Mouse (Mus musculus) forebrain, embryonic 12.5 days (tissue): ENCODE data around the gene Cdh3. TPM values are rescaled to one million over a fixed set of nuclear protein-coding genes. Genes with fewer than 3 reads are reported as not detected.
"Not testable (repeated sequence)": the region's sequence is repeated elsewhere in the genome, so short reads cannot be mapped to it uniquely, and the experiment has no call there.

Source experiments
- ATAC-seq: fragments of 200-750 bp; cut with Nextera tagmentation; 2 replicates; pipeline ENCODE4 v1.8.0; 2017; ENCODE audit warnings: moderate TSS enrichment; ENCODE audit not compliant: low FRiP score
- H3K27ac ChIP-seq: fragments of 300-500 bp; sonication (generic); 2 replicates; pipeline ENCODE4 v1.5.1; 2016; ENCODE audit warnings: mild to moderate bottlenecking
- H3K27me3 ChIP-seq: fragments of 300-500 bp; sonication (generic); 2 replicates; pipeline ENCODE4 v1.6.1; 2016; ENCODE audit warnings: mild to moderate bottlenecking
- H3K36me3 ChIP-seq: fragments of 300-500 bp; sonication (generic); replicated peaks from 2 replicates; pipeline ENCODE4 v1.6.1; 2016; ENCODE audit warnings: mild to moderate bottlenecking
- H3K4me1 ChIP-seq: fragments of 300-500 bp; sonication (generic); 2 replicates; pipeline ENCODE4 v1.6.1; 2016
- H3K4me2 ChIP-seq: fragments of 300-500 bp; sonication (generic); 2 replicates; pipeline ENCODE4 v1.6.1; 2016; ENCODE audit warnings: mild to moderate bottlenecking, moderate library complexity
- H3K4me3 ChIP-seq: fragments of 300-500 bp; sonication (generic); replicated peaks from 2 replicates; pipeline ENCODE4 v1.5.1; 2016; ENCODE audit warnings: mild to moderate bottlenecking
- H3K9ac ChIP-seq: fragments of 300-500 bp; sonication (generic); 2 replicates; pipeline ENCODE4 v1.6.1; 2016; ENCODE audit warnings: mild to moderate bottlenecking
- H3K9me3 ChIP-seq: fragments of 300-500 bp; sonication (generic); 2 replicates; pipeline ENCODE4 v1.6.1; 2016
- WGBS: fragments of 180-500 bp; shearing (Covaris S2); methylation state at CpG from one replicate; pipeline ENCODE4 v1.1.7; 2016; 5-methylcytosine and 5-hydroxymethylcytosine counted together
- polyA plus RNA-seq: library from polyadenylated mRNA; unstranded; fragments of >200 nt; fragmentation: Nextera tagmentation; extraction: Ambion mirVana; gene quantifications from 2 replicates; pipeline ENCODE4 v1.2.1, GENCODE M21; 2016

Gene Cdh3
- polyA plus RNA-seq, 1 experiment from 2014 or later = 3.5 TPM

DNA sequence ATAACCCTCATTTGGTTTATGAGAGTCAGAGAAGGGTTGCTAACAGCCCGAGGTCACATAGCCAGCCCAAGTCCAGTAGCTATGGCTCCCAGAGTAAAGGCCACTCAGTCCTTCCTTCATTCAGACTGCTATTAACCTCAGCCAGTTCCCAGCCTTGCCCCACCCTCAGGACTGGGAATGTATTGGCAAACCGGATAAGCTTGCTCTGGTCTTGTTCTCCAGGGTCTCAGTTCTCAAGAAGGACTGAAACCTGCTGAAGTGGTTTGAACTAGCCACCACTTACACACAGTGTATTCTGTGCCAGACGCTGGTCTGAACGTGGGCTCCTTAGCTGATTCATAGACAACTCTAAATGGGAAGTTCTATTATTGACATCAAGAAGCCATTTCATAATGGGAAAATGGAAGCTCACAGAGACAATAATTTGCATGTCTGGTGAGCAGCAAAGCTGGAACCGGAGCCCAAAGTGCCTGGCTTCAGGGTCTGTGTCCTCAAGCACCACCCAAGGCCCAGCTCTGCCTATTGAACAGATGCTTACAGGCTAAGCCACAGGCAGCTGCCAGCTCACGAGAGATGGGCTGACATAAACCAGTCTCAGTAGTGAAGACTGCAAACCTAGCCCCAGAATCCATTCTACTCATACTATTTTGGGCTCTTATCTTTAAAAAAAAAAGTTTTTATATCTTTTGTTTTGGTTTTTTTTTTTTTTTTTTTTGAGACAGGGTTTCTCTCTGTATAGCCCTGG lies 70.8 kb downstream of the Cdh3 start:
- Histone ChIP-seq H3K27me3 (no peaks in the 10 kb centered on the region), H3K4me1 (0 out of 2 replicates have a peak, but pooled peaks cover 3% of the 10 kb centered on the region), H3K4me3 (no peak overlapping the region), H3K4me2 (no peak overlapping the region), H3K9ac (no peak overlapping the region), H3K27ac (no peak overlapping the region), H3K36me3 (no peaks in the 10 kb centered on the region), H3K9me3 (no peaks in the 10 kb centered on the region)
- no peak for ATAC-seq
- 79% methylated on average over 6 of the region's 6 CpGs for WGBS

DNA sequence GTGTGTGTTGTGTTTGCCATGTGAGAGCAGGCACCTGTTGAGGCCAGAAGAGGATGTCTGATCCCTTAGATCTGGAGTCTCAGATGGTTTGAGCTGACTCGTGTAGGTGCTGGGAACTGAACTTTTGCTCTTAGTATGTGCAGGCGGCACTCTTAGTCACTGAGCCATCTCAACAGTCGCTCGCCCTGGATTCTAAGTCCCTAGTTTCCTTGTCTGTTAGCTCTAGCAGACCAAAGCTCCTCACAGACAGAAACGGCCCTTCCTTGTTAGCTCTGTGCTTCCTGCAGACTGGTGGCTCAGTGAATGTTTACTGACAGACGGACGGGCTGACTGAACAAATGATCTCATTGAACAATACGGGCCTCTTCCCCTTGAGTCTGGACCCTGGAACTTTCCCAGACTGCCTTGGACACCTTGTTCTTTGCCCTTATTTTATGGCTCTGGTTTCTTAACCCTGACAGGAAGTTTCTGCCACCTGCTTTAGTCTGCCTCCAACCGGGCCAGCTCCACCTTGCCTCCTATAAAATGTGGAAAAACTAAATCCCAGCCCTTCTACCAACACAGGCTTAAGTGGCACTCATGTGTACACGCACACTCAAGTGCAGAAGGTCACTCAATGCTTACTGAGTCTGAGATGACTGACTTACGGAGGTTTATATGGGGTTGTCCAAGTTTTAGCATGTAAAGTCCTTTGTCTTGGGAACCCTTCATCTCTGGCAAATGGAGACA lies 74.4 kb downstream of the Cdh3 start:
- no peak overlapping the region for H3K4me2 ChIP-seq
- no peaks in the 10 kb centered on the region for H3K36me3 ChIP-seq
- no peaks in the 10 kb centered on the region for H3K9me3 ChIP-seq
- ATAC-seq = no peak
- H3K4me1 ChIP-seq = no peaks in the 10 kb centered on the region
- no peak overlapping the region for H3K9ac ChIP-seq
- H3K27ac ChIP-seq = no peak overlapping the region
- H3K4me3 ChIP-seq = no peak overlapping the region
- no peaks in the 10 kb centered on the region for H3K27me3 ChIP-seq
- WGBS = 81% methylated on average over 11 of the region's 11 CpGs

DNA sequence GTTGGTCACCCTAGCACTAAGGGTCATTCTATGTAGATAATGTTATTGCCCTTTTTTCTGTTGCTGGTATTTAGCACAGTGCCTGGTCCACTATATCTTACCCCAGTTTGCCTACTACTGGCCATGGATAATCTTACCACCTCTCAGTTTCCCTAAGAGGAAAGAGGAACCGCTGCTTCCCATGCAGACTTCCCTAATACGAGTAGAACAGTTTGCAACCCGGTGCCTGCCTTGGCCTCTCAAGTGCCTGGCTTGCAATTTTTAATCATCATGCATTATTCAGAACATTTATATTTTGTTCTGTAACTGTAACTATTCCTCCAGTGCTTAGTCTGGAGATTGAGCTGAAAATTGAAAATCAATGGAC lies 75.0 kb downstream of the Cdh3 start:
- 91% methylated on average over 3 of the region's 3 CpGs for WGBS
- Histone ChIP-seq H3K4me1 (no peaks in the 10 kb centered on the region), H3K9ac (no peak overlapping the region), H3K27ac (no peak overlapping the region), H3K27me3 (no peaks in the 10 kb centered on the region), H3K36me3 (no peaks in the 10 kb centered on the region), H3K4me3 (no peak overlapping the region), H3K9me3 (no peaks in the 10 kb centered on the region), H3K4me2 (no peak overlapping the region)
- ATAC-seq = no peak

DNA sequence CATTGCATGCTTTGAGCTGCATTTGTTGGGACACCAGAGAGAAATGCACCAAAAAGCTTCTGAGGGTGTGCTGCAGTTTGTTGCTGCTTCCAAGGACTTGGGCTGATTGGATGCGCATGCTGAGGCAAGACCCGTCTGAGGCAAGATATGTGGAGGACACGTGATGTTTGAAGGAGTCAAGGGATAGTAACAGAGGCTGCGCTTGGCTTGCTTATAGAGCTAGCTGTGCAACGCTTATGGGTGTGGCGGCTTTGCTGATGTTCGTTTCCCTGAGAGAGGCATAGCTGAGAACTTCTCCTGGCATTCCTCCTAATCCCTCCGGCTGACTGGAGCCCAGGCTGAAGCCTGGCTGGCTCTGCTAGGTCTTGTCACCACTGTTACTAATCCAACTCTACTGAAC lies 76.2 kb downstream of the Cdh3 start:
- Histone ChIP-seq H3K27me3 (no peaks in the 10 kb centered on the region), H3K4me3 (no peak overlapping the region), H3K9ac (no peak overlapping the region), H3K27ac (no peak overlapping the region), H3K4me1 (no peaks in the 10 kb centered on the region), H3K36me3 (no peaks in the 10 kb centered on the region), H3K4me2 (no peak overlapping the region), H3K9me3 (no peaks in the 10 kb centered on the region)
- no peak for ATAC-seq
- 85% methylated on average over 8 of the region's 8 CpGs for WGBS

DNA sequence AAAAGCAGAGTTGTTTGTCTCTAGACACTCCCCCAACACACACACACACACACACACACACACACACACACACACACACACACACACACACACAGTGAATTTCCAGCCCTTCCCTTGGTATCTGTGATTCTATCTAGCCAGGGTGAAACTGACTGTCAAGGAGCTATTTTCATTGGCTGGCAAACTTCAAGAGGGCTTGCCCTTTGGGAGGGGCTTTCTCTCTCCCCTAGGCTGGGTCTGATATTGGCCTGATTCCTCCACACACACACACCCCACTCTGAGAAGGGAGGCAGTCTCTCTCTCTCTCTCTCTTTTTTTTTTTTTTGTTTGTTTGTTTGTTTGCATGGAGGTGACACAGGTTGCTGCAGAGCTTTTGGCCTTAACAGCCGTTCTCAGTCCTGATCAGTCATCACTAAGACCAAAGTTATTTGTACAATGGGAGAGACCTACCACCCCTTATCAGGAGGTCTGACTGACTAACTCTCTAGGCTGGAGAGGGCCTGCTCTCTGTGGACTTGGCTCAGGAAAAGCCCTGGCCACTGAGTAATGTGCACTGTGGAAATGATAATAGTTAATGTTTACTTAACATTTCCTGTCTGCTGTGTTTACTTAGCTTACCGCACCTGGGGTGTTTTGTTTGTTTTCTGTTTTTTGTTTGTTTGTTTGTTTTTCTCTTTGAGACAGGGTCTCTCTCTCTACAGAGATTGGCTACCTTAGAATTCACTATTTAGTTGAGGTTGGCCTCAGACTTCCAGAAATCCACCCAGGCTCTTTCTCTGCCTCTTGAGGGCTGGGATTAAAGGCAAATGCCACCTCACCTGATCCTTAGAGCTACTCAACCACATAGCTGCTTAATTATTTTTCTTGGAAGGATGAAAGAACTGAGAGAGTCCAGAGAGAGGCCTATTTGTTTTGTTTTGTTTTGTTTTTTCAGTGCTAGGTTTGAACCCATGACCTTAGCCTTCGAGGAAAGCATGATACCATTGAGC lies 78.0 kb downstream of the Cdh3 start:
- Histone ChIP-seq H3K4me3 (no peak overlapping the region), H3K4me2 (no peak overlapping the region), H3K9ac (no peak overlapping the region), H3K9me3 (no peaks in the 10 kb centered on the region), H3K4me1 (no peaks in the 10 kb centered on the region), H3K27ac (no peak overlapping the region), H3K27me3 (no peaks in the 10 kb centered on the region), H3K36me3 (no peaks in the 10 kb centered on the region)
- ATAC-seq = no peak
- whole genome bisulfite sequencing = 67% methylated on average over 3 of the region's 3 CpGs

DNA sequence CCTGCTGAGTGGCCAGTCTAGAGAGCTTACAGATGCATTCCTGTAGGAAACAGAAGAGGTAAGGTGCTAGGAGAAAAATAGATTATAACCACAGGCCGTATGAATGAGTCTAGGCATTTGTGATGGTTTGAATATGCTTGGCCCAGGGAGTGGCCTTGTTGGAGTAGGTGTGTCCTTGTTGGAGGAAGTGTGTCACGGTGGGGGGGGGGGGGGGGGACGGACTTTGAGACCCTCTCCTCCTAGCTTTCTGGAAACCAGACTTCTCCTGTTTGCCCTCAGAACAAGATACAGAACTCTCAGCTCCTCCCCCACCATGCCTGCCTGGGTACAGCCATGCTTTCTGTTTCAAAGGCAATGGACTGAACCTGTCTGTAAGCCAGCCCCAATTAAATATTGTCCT lies 81.8 kb downstream of the Cdh3 start:
- no peaks in the 10 kb centered on the region for H3K9me3 ChIP-seq
- 81% methylated on average over 3 of the region's 3 CpGs for WGBS
- no peaks in the 10 kb centered on the region for H3K27me3 ChIP-seq
- no peak overlapping the region for H3K4me2 ChIP-seq
- ATAC-seq = no peak
- no peak overlapping the region for H3K27ac ChIP-seq
- H3K36me3 ChIP-seq = no peaks in the 10 kb centered on the region
- peaks cover 3% of the 10 kb centered on the region; the same call in 1 of the 2 replicates for H3K4me1 ChIP-seq
- no peak overlapping the region for H3K9ac ChIP-seq
- H3K4me3 ChIP-seq = no peak overlapping the region

DNA sequence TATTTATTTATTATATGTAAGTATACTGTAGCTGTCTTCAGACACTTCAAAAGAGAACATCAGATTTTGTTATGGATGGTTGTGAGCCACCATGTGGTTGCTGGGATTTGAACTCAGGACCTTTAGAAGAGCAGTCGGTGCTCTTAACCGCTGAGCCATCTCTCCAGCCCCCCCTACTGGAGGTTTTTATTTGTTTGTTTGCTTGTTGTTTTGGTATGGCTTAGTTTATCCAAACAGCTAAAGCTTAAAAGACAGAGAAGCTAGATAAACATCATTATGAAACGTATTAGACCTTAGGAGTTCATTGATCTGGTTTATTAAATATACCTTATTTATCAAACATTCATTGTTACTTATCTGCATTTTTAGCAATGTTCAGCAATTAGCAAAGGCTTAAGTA lies 84.9 kb downstream of the Cdh3 start:
- H3K27ac ChIP-seq, H3K4me1 ChIP-seq, H3K4me2 ChIP-seq, H3K9ac ChIP-seq, H3K9me3 ChIP-seq, H3K27me3 ChIP-seq, H3K36me3 ChIP-seq, H3K4me3 ChIP-seq, ATAC-seq: not testable (repeated sequence)
- WGBS = 89% methylated on average over 3 of the region's 3 CpGs

DNA sequence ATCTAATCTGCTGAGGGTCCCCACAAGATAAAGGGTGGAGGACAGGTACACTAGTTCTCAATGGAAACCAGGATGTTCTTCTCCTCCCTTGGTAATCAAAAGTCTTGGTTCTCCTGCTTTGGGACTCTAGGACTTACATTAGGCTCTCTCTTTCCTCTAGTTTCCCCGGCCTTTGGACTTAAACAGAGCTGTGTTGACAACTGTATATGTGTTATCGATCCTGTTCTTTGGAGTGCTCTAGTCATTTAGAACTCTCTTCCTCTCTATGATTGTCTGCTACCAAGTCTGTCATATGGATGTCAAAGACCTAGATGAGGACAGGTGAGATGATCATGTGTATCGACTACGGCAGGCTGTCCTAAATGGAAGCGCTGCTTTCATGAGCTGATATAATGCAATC lies 86.4 kb downstream of the Cdh3 start:
- Histone ChIP-seq H3K4me2 (no peak overlapping the region), H3K27ac (no peak overlapping the region), H3K9ac (no peak overlapping the region), H3K4me1 (peaks cover 3% of the 10 kb centered on the region), H3K9me3 (no peaks in the 10 kb centered on the region), H3K4me3 (no peak overlapping the region), H3K27me3 (peaks cover 9% of the 10 kb centered on the region), H3K36me3 (no peaks in the 10 kb centered on the region)
- WGBS = 89% methylated on average over 5 of the region's 5 CpGs
- no peak for ATAC-seq

DNA sequence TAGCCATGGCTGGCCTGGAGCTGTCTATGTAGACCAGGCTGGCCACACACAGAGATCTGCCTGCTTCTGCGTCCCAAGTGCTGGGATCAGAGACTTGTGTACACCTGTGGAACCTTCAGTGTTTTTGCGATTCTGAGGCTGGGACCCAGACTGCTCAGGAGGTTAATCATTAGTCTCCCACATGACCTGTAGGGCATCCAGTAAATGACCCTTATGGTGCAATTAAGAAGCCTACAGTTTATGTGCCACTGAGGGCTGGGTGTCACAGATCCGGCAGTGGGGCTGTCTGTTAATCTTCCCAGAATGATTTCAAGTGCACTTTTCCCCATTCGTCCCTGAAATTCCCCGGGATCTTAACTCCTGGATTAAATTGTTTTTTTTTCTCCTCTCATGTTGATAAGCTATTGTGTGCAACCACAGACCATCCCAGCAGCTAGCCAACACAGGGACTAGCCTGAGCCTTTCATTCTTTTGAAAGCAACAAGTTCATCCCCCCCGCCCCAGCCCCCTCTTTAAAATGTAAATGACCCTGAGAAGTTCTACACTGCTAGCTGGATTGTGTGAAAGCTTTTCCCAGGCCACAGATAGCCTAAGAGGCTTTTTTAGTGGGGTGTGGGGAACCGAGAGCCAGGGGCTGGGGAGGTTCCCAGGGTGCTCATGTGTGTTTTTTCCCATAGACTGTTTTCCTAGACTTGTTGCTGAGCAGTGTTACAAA lies 88.7 kb downstream of the Cdh3 start:
- ATAC-seq = 0 out of 2 replicates have a peak, but pooled peaks have one; percentile 27
- Histone ChIP-seq H3K9ac (no peak overlapping the region), H3K27me3 (peaks cover 32% of the 10 kb centered on the region), H3K4me2 (no peak overlapping the region), H3K4me3 (no peak overlapping the region), H3K27ac (peak overlapping the region; percentile 1), H3K36me3 (no peaks in the 10 kb centered on the region), H3K9me3 (no peaks in the 10 kb centered on the region), H3K4me1 (peaks cover 21% of the 10 kb centered on the region)
- 21% methylated on average over 7 of the region's 7 CpGs for WGBS

DNA sequence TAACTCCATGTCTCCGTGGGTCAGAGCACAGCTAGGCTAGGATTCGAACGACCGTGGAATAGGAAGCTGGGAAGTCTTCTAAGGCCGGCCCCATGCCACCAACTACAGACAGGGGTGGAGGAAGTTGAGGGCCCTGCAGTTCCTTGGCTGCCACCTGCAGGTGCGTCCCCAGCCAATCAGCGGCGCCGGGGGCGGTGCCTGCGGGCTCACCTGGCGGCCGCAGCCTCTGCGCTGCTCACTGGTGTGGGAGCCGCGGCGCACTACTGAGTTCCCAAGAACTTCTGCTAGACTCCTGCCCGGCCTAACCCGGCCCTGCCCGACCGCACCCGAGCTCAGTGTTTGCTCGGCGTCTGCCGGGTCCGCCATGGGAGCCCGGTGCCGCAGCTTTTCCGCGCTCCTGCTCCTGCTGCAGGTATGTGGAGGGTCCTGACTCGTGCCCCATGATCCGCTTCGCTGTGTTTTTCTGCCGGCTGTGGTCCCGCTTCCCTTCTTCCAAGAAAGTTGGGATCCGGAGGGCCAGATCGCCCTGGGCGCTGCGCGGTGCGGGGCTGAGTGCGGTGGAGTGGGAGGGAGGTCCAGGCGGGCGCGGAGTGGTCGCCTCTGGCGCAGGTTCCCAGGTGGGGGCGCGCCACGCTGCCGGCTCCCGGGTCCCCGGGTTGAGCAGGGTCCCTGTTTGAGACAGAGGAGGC lies 92.6 kb downstream of the Cdh3 start, which contains the start of gene Cdh1:
Gene Cdh1, plus strand, starts transcription at position 221 of the 689 bp plus-strand sequence.
- ATAC-seq = no peak
- WGBS = under 1% methylated on average over 53 of the region's 53 CpGs
- H3K27ac ChIP-seq = no peak within 1 kb of the TSS

DNA sequence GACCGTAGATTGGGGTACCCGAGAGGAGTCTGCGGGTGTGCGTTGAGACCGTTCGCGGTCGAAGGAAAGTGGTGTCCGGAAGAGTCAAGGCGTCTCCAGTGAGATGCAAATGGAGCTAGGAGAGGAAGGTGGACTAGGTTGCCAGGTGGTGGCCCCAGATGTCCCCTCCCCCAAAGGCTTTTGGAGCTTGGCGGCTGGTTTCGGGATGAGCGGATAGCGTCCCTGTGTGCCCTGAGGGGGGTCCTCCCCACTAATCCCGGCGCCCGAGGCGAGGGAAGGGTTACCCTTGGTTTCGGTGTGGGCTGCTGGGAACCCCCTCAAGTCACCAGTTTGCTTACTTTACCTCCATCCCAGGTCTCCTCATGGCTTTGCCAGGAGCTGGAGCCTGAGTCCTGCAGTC lies 93.2 kb downstream of the Cdh3 start:
- peak overlapping the region; percentile 43; the same call in 1 of the 2 replicates for H3K9ac ChIP-seq
- H3K27me3 ChIP-seq = peaks cover 61% of the 10 kb centered on the region
- peak overlapping the region; percentile 95 for H3K4me2 ChIP-seq
- no peak overlapping the region for H3K27ac ChIP-seq
- H3K4me3 ChIP-seq = peak overlapping the region; percentile 54
- H3K9me3 ChIP-seq = no peaks in the 10 kb centered on the region
- peaks cover 17% of the 10 kb centered on the region for H3K4me1 ChIP-seq
- no peak for ATAC-seq
- under 1% methylated on average over 19 of the region's 19 CpGs for WGBS
- no peaks in the 10 kb centered on the region for H3K36me3 ChIP-seq

More for the DNA sequence above, 92.6 kb downstream of the Cdh3 start, which contains the start of gene Cdh1:
- Histone ChIP-seq H3K36me3 (no peaks in the 10 kb centered on the region), H3K4me2 (peak within 1 kb of the TSS; percentile 95), H3K9ac (peak within 1 kb of the TSS; percentile 43), H3K4me1 (peaks cover 17% of the 10 kb centered on the region), H3K9me3 (no peaks in the 10 kb centered on the region), H3K4me3 (peak within 1 kb of the TSS; percentile 54), H3K27me3 (peaks cover 61% of the 10 kb centered on the region)
